Mouse (Mus musculus) frontal cortex, adult 2 months (tissue): ENCODE data around the gene Tbc1d4. TPM values are rescaled to one million over a fixed set of nuclear protein-coding genes. Genes with fewer than 3 reads are reported as not detected.

Experiments
- DNase-seq, 2 experiments: peaks; one replicate each; pipeline ENCODE4 v3.0.0; 2022; ENCODE audit warnings: low spot score in 1 of 2; ENCODE audit errors: extremely low spot score in 1 of 2
- polyA plus RNA-seq: library from polyadenylated mRNA; depleted of rRNA; stranded (reverse); fragments of >200 nt; gene quantifications from 2 replicates; pipeline ENCODE4 v1.2.3, GENCODE M21; 2012

The Tbc1d4 gene
- polyA plus RNA-seq, 1 experiment, result 10.1 TPM

- no peak for DNase-seq
Observed at GRCm38 (mm10) chr14:101537906-101538305, 71.1 kb downstream of the Tbc1d4 start.

GRCm38 (mm10) chr14:101537413-101537812 lies 71.6 kb downstream of the Tbc1d4 start:
- DNase-seq, result no peak

GRCm38 (mm10) chr14:101532090-101532695 lies 76.8 kb downstream of the Tbc1d4 start:
- no peak for DNase-seq

GRCm38 (mm10) chr14:101530455-101530854 lies 78.5 kb downstream of the Tbc1d4 start:
- no peak for DNase-seq

- DNase-seq, result no peak
Observed at GRCm38 (mm10) chr14:101529194-101529593, 79.8 kb downstream of the Tbc1d4 start.

GRCm38 (mm10) chr14:101527420-101527996 lies 81.5 kb downstream of the Tbc1d4 start:
- peak in 1 of 2 experiments; percentile 10 for DNase-seq

- no peak for DNase-seq
Observed at GRCm38 (mm10) chr14:101526478-101526877, 82.5 kb downstream of the Tbc1d4 start.

GRCm38 (mm10) chr14:101519964-101520363 lies 89.0 kb downstream of the Tbc1d4 start:
- DNase-seq, result no peak

- no peak for DNase-seq
Observed at GRCm38 (mm10) chr14:101518259-101518658, 90.7 kb downstream of the Tbc1d4 start.

GRCm38 (mm10) chr14:101517801-101518200 lies 91.2 kb downstream of the Tbc1d4 start:
- DNase-seq, result no peak

GRCm38 (mm10) chr14:101517341-101517740 lies 91.7 kb downstream of the Tbc1d4 start:
- peak in 1 of 2 experiments; percentile 56 for DNase-seq

GRCm38 (mm10) chr14:101516864-101517263 lies 92.1 kb downstream of the Tbc1d4 start:
- DNase-seq, result no peak

- DNase-seq, result no peak
Observed at GRCm38 (mm10) chr14:101516031-101516430, 93.0 kb downstream of the Tbc1d4 start.

GRCm38 (mm10) chr14:101515271-101515670 lies 93.7 kb downstream of the Tbc1d4 start:
- no peak for DNase-seq

GRCm38 (mm10) chr14:101514557-101514971 lies 94.4 kb downstream of the Tbc1d4 start:
- DNase-seq, result no peak

- DNase-seq, result no peak
Observed at GRCm38 (mm10) chr14:101513163-101513562, 95.8 kb downstream of the Tbc1d4 start.

GRCm38 (mm10) chr14:101511410-101511809 lies 97.6 kb downstream of the Tbc1d4 start:
- no peak for DNase-seq

GRCm38 (mm10) chr14:101510540-101511313 lies 98.3 kb downstream of the Tbc1d4 start:
- peak; percentile 53 to 76 for DNase-seq

GRCm38 (mm10) chr14:101509759-101510158 lies 99.2 kb downstream of the Tbc1d4 start:
- no peak for DNase-seq

- DNase-seq, result no peak
Observed at GRCm38 (mm10) chr14:101507956-101508355, 101.0 kb downstream of the Tbc1d4 start.

GRCm38 (mm10) chr14:101507146-101507545 lies 101.8 kb downstream of the Tbc1d4 start:
- DNase-seq, result no peak

GRCm38 (mm10) chr14:101505805-101506204 lies 103.2 kb downstream of the Tbc1d4 start:
- no peak for DNase-seq
